Mouse (Mus musculus) heart, embryonic 14.5 days (tissue): Measurements from ENCODE around the gene Hba-a1. TPM values are rescaled to one million over a fixed set of nuclear protein-coding genes. Genes with fewer than 3 reads are reported as not detected.
"Not testable (repeated sequence)": the region's sequence is repeated elsewhere in the genome, so short reads cannot be mapped to it uniquely, and the experiment has no call there.

ENCODE experiments used
- ATAC-seq: fragments of 200-750 bp; cut with Nextera tagmentation; 2 replicates; pipeline ENCODE4 v1.8.0; 2017; ENCODE audit warnings: low read depth, moderate TSS enrichment; ENCODE audit not compliant: insufficient number of reproducible peaks, insufficient read depth, low FRiP score
- H3K27ac ChIP-seq, 2 experiments: fragments of 200-500 bp in 1 of 2; fragments of 300-500 bp in 1 of 2; sonication (generic) in 1 of 2; replicated peaks in 1 of 2; 2 replicates each; pipeline ENCODE4 v1.5.1; 2012 to 2014; ENCODE audit warnings: low read depth in 2 of 2, low read length in 2 of 2, control low read depth in 1 of 2, mild to moderate bottlenecking in 1 of 2, mixed read lengths in 1 of 2; ENCODE audit not compliant: control insufficient read depth in 1 of 2, insufficient read depth in 1 of 2
- H3K27me3 ChIP-seq: fragments of 300-500 bp; sonication (generic); 2 replicates; pipeline ENCODE4 v1.6.1; 2014; ENCODE audit warnings: mild to moderate bottlenecking, low read length, control low read depth; ENCODE audit not compliant: control insufficient read depth, insufficient read depth
- H3K36me3 ChIP-seq: fragments of 300-500 bp; sonication (generic); 2 replicates; pipeline ENCODE4 v1.6.1; 2014; ENCODE audit warnings: mild to moderate bottlenecking, control low read depth, low read length, mixed read lengths; ENCODE audit not compliant: control insufficient read depth, insufficient read depth
- H3K4me1 ChIP-seq, 2 experiments: fragments of 200-500 bp in 1 of 2; fragments of 300-500 bp in 1 of 2; sonication (generic) in 1 of 2; 2 replicates each; pipeline ENCODE4 v1.6.1; 2012 to 2014; ENCODE audit warnings: low read length in 2 of 2, control low read depth in 1 of 2, mixed read lengths in 1 of 2; ENCODE audit not compliant: control insufficient read depth in 2 of 2, insufficient read depth in 2 of 2
- H3K4me2 ChIP-seq: fragments of 300-500 bp; sonication (generic); 2 replicates; pipeline ENCODE4 v1.6.1; 2014; ENCODE audit warnings: mild to moderate bottlenecking, low read length
- H3K4me3 ChIP-seq, 2 experiments: fragments of 200-500 bp in 1 of 2; fragments of 300-500 bp in 1 of 2; sonication (generic) in 1 of 2; 2 replicates each; pipeline ENCODE4 v1.5.1; 2012 to 2014; ENCODE audit warnings: low read length in 2 of 2, mild to moderate bottlenecking in 2 of 2, control low read depth in 1 of 2, low read depth in 1 of 2, moderate library complexity in 1 of 2; ENCODE audit not compliant: control insufficient read depth in 1 of 2, insufficient read depth in 1 of 2
- H3K9ac ChIP-seq: fragments of 300-500 bp; sonication (generic); 2 replicates; pipeline ENCODE4 v1.6.1; 2014; ENCODE audit warnings: mild to moderate bottlenecking, low read length
- H3K9me3 ChIP-seq: fragments of 300-500 bp; sonication (generic); 2 replicates; pipeline ENCODE4 v1.6.1; 2016; ENCODE audit warnings: low read length, control low read depth; ENCODE audit not compliant: control insufficient read depth
- WGBS: fragments of 180-500 bp; shearing (Covaris S2); extraction: QIAGEN DNeasy Blood & Tissue Kit; methylation state at CpG from one replicate; pipeline ENCODE4 v1.1.7; 2014; 5-methylcytosine and 5-hydroxymethylcytosine counted together
- polyA plus RNA-seq: library from polyadenylated mRNA; unstranded; fragments of >200 nt; fragmentation: Nextera tagmentation; extraction: Ambion mirVana; gene quantifications from 2 replicates; pipeline ENCODE4 v1.2.1, GENCODE M21; 2014

Hba-a1 gene
- polyA plus RNA-seq, 1 experiment from 2014 or later, result 7,195 TPM

GRCm38 (mm10) chr11:32285887-32286286, 2.6 kb downstream of the Hba-a1 start:
- H3K9ac ChIP-seq, H3K4me3 ChIP-seq, H3K9me3 ChIP-seq, H3K36me3 ChIP-seq, H3K27ac ChIP-seq, H3K4me1 ChIP-seq, ATAC-seq, H3K4me2 ChIP-seq: not testable (repeated sequence)
- H3K27me3 ChIP-seq, result peaks cover 26% of the 10 kb centered on the region

DNA sequence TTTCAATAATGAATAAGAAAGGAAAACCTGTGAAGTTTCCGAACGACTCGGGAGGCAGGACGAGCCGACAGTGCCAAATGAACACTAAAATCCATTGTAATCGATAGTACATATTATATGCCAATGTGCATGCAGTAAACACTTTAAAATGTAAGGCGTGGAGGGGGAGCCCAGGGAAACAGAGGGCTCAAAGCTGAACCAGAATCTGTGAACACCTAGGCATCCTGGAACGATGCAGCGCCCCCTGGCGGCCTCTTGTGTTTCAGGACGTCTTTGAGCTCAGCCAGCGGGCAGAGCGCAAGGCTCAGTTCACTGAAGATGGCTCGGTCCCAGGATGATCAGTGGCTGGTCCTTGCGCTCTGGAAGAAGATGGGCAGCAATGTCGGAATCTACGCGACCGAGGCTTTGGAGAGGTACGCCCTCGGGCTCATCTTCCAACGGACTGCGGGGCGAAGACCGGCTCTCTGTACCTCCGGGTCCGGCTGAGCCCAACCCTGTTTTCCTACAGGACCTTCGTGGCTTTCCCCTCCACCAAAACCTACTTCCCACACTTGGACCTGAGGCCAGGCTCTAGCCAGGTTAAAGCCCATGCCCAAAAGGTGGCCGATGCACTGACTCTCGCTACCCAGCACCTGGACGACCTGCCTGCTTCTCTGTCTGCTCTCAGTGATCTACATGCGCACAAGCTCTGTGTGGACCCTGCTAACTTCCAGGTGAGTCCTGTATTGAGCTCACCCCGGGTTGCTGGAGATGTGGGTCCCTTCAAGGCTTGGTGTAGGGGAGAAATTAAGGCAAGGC, 3.6 kb downstream of the Hba-a1 start, which contains the start of gene Hbq1b:
TSS of gene Hbq1b (plus strand) at position 271 of the 798 bp plus-strand sequence.
- not testable (repeated sequence) for ATAC-seq, H3K4me1 ChIP-seq, H3K27ac ChIP-seq, H3K9me3 ChIP-seq, H3K36me3 ChIP-seq, H3K9ac ChIP-seq
- Histone ChIP-seq H3K4me2 (peak within 1 kb of the TSS; percentile 50), H3K4me3 (peak within 1 kb of the TSS in 1 of 2 experiments; percentile 25; a peak in 3 of 4 replicates), H3K27me3 (peaks cover 18% of the 10 kb centered on the region)
- 19% methylated on average over 30 of the region's 33 CpGs for WGBS

GRCm38 (mm10) chr11:32287493-32287825, 4.1 kb downstream of the Hba-a1 start:
- Histone ChIP-seq H3K4me1 (no peaks in the 10 kb centered on the region), H3K36me3 (no peaks in the 10 kb centered on the region), H3K27ac (no peak overlapping the region), H3K4me2 (no peak overlapping the region), H3K27me3 (peaks cover 18% of the 10 kb centered on the region), H3K4me3 (no peak overlapping the region), H3K9ac (no peak overlapping the region), H3K9me3 (no peaks in the 10 kb centered on the region)
- WGBS, result 60% methylated on average over 9 of the region's 9 CpGs
- no peak for ATAC-seq

GRCm38 (mm10) chr11:32292819-32293218, 9.5 kb downstream of the Hba-a1 start:
- WGBS, result 82% methylated on average over 4 of the region's 4 CpGs
- peaks cover 12% of the 10 kb centered on the region for H3K27me3 ChIP-seq
- H3K4me3 ChIP-seq, ATAC-seq, H3K9me3 ChIP-seq, H3K36me3 ChIP-seq, H3K4me1 ChIP-seq, H3K27ac ChIP-seq, H3K9ac ChIP-seq, H3K4me2 ChIP-seq: not testable (repeated sequence)

DNA sequence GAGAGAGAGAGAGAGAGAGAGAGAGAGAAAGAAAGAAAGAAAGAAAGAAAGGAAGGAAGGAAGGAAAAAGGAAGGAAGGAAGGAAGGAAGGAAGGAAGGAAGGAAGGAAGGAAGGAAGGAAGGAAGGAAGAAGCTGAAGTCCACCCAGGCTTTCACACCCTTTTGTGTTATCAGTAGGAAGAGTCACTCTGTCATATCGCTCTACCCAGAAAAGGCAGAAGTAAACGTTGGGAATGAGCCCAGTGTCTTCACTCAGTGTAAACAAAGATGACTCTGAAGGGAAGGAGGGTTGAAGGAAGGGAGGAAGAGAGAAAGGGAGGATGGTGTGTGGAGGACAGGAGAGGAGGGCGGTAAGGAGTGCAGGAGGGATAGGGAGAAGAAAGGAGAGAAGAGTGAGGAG, 10.2 kb downstream of the Hba-a1 start:
- H3K36me3 ChIP-seq, H3K4me3 ChIP-seq, H3K9ac ChIP-seq, ATAC-seq, H3K27ac ChIP-seq, H3K4me2 ChIP-seq, H3K4me1 ChIP-seq, H3K9me3 ChIP-seq: not testable (repeated sequence)
- WGBS, result 54% methylated on average over 3 of the region's 3 CpGs
- peaks cover 16% of the 10 kb centered on the region; the same call in 1 of the 2 replicates for H3K27me3 ChIP-seq

- no CpG with 5 or more reads among the region's 4 CpGs for WGBS
- not testable (repeated sequence) for H3K4me2 ChIP-seq, H3K4me3 ChIP-seq, H3K4me1 ChIP-seq, H3K36me3 ChIP-seq, H3K27ac ChIP-seq, H3K9ac ChIP-seq, H3K9me3 ChIP-seq
- H3K27me3 ChIP-seq, result peaks cover 18% of the 10 kb centered on the region
- peak; percentile 51 for ATAC-seq
Measured at GRCm38 (mm10) chr11:32296203-32296602, 12.9 kb downstream of the Hba-a1 start, which contains the start of gene Hba-a2. TSS of gene Hba-a2 (plus strand) at chr11:32296489.

DNA sequence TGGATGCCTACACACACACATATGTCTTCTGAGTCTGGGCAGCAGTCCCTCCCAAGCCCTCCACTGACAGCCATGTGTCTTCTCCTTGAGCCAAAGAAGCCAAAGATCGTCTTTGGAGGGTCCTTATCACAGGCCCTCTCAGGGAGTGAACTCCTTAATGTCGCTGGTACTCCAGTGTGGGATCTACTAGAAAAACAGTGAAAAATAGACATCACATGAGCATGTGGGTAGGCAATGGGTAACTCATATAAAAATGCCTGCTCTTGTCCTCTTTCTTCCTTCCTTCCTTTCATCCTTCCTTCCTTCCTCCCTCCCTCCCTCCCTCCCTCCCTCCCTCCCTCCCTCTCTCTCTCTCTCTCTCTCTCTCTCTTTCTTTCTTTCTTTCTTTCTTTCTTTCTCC, 14.1 kb downstream of the Hba-a1 start:
- not testable (repeated sequence) for ATAC-seq

More for the DNA sequence above, 14.1 kb downstream of the Hba-a1 start:
- 13% methylated on average over 2 of the region's 2 CpGs for WGBS
- peaks cover 26% of the 10 kb centered on the region for H3K27me3 ChIP-seq
- H3K9ac ChIP-seq, H3K4me2 ChIP-seq, H3K4me3 ChIP-seq, H3K36me3 ChIP-seq, H3K4me1 ChIP-seq, H3K9me3 ChIP-seq, H3K27ac ChIP-seq: not testable (repeated sequence)
